Mouse (Mus musculus) ZHBTc4 (cell line): ENCODE measurements around the gene Defb35.
"Not testable (repeated sequence)": the region's sequence is repeated elsewhere in the genome, so short reads cannot be mapped to it uniquely, and the experiment has no call there.

Source experiments
- DNase-seq: peaks from one replicate; pipeline ENCODE4 v3.0.0-alpha.2; 2011; ENCODE audit warnings: low read depth, low spot score

The Defb35 gene

DNA sequence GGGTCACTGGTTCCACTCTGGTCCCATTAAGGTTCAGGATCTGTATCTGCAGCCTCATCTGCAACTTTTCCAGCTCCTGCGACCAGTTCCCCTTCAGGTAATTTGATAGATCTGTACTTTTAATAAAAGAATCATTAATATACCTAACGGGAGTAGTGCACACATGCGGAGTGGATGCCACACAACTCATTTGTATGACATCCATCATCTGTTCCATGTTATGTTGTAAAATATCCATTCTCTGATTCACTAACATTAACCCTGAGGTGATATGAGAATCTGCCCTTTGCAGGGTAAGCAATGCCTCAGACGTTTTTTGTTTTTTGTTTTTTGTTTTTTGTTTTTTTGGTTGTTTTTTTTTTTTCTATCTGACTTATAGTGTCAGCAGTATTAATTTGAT is at the start of gene Defb35:
Defb35 (plus strand) TSS at position 301 of the 400 bp plus-strand sequence.
- DNase-seq, result not testable (repeated sequence)

DNA sequence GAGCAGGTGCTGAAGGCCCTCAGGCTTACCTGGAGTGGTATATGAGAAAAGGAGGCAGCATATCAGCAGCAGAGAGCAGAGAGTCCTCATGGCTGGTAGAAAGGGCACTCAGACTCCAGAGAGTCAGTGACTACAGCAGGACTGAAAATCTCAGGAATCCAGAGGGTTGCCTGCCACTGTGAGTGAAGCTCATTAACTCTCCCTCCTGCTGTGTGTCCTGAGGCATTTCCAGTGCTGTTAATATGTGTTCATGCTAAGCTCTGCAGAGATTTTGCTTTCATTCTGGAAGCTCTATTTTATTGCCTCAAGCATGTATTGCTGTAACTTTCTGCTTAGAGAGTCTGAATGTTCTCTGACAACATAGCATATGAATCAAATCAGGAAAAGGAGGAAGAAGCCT is 31.9 kb upstream of the Defb35 start, which contains the start of gene Defb11:
Defb11 (minus strand) TSS at position 123 of the 400 bp plus-strand sequence.
- peak; percentile 35 for DNase-seq

DNA sequence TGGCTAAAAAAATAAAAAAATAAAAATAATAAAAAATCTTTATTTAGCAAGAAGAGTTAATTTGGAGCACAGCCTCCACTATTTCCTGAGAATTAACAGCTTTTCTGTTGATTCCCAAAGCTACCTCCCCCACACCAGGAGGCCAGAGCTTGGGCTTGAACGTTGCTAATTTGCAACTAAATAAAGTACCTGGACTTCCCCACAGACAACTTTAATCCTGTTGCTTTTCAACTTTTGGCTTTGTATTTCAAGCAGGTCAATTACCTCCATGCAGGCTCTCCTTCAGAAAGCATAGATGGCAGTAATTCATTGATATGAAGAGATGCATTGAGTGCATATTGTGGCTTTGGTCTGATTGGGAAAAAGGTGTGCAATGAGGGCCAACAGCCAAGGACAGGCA is 26.2 kb upstream of the Defb35 start:
- DNase-seq, result peak; percentile 73

DNA sequence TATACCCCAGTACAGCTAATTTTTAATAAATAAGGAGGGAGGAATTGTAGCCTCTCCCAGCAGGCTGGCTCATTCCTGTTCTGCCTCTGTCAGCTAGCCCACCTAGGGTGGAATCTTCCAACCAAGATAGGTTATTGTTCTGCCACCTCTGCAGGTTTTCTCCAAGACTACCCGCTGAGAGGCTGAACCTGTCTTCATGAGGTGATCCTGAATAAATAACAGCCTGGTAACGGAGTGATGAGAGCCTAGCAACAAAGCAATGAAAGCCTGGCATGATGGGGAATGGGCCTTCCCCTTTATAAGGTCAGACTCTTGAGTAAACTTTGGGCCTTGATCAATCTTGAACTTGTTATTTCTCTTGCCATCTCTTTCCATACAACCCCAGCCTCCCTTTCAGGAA is 25.6 kb upstream of the Defb35 start:
- DNase-seq, result peak; percentile 67

DNA sequence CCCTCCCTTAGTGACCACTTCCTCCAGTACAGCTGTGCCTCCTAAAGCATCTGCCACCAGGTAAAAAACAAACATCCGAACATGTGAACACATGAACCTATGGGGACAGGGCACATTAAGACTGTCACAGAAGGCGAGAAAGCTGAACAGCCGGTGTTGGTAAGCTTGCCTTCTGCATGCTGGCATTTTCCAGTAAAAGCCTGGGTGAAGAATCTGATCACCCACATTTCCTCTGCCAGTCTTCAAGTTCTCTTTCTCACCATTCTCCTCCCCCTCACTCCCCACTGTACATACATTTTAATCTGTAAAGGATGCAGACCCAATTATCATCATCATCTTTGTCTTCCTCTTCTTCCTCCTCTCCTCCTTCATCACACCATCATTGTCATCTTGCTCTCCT is 22.5 kb upstream of the Defb35 start:
- DNase-seq, result no peak

DNA sequence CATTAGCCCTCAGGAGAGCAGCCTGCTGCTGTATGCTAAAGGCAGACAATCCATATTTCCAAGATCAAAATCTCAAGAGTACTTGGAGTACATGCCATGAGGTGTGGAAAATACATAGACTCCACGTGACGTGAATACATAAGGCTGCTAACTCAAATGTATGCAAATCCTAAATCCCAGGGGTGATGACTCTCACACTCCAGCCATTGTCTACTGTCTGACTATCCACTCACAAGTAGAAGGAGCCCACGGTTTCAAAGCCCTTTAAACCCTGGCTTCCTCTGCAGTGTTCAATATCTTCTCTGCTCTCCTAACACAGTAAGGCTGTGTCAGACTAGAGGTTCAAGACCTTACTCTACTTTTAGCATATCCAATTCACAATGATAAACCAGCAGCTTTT is 7.4 kb upstream of the Defb35 start:
- not testable (repeated sequence) for DNase-seq

DNA sequence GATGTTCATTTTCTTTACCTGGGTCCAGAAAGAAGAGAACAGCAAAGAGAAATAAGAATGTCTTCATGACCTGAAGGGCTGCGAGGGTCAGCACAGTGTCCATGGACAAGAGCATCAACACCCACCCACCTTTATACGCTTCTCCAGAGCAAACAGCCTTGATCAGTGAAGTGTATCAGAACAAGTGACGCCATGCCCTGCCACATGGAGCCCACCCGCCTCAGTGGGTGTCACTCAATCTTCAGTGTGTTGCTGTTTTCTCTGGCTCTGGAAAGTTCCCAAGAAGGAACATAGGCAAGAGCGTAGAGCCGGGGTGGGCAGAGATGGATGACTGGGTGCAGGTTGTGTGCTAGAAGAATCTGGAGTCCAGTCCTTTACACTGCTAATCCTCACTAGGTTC is 5.5 kb upstream of the Defb35 start, which contains the start of gene Defb15:
Defb15 (minus strand) TSS at position 101 of the 400 bp plus-strand sequence.
- DNase-seq, result no peak

DNA sequence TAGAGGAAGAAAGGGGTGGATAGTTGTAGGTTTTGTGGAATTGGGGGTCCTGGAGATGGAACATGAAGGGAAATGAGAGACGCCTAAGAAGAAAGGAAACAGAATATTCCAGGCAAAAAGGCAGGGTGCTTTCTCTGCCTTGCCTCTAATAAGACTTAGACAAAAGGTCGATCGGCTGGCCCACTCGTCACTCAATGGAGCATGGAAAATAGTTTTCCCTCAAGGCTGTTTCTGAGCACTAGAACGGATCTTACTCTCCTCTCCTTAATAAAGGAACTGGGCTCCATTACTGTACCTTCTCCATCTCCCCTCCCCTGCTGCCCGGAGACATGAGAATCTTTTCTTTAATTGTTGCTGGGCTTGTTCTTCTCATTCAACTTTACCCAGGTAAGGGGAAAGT is 8.3 kb downstream of the Defb35 start, which contains the start of gene Defb13:
Defb13 (plus strand) TSS at position 301 of the 400 bp plus-strand sequence.
- no peak for DNase-seq

DNA sequence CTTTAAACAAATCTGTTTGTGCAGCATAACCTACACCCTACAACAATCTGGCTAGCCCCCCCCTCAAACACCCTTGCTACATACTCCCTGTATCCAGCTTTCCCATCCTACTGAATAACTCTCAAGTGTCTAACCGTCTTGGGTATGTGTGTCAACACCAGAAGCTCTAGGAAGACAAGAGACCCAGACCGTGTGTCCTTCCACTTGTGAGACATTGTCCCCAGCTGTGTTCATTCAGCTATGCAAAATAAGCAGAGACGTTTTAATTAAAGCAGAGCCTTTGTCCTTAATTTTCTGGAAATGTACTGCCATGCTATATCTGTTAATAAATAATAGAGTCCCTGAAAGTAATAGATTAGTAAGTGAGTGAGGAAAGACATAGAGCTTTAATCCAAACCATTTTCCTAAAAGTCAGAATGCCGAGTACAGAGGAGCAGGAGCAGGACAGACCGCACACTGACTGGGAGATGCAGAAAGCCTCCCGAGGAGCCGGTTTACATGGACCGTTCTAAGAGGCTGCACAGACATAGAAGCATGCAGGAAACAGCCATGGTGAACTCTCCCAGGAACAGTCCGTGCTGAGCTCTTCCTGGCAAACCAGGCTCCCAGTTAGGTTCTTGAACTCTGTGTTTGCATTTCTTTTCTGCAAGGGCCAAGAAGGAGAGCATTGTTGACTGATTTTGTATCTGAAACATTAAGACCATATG is 9.3 kb downstream of the Defb35 start:
- DNase-seq, result no peak

DNA sequence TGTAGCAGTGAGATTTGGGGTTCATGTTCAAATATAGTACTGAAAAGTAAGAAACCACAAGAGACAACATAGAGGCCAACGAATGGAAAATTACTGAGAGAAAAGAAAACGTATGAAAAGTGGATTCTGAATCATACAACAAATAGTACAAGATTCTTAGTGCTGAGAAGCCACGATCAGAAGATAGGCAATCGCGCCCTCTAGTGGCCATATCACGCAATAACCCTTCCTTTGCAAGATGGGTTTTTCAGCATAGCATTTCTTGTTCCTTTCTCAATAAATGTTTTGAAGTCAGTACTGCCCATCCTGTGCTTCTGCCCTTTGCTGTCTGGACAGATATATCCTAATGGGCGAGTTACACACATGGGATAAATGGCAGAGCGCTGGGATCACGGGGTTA is 17.2 kb downstream of the Defb35 start:
- DNase-seq, result peak; percentile 73

DNA sequence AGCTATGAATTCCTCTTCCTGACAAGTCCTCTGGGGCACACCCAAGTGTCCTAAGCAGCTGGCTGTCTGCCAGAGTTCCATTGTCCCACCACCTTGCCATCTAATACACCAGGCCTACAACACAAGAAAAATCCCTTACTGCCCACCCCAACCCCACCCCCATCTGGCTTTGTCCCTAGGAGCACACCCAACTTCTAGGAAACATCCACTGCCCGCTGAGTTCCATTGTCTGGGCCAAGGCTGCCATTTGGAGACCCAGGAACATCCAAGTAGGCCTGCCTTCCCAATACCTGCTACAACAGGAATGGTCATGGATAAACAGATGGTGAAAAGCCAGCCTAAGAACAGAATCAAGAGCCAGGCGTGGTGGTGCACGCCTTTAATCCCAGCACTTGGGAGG is 18.2 kb downstream of the Defb35 start:
- peak; percentile 91 for DNase-seq

DNA sequence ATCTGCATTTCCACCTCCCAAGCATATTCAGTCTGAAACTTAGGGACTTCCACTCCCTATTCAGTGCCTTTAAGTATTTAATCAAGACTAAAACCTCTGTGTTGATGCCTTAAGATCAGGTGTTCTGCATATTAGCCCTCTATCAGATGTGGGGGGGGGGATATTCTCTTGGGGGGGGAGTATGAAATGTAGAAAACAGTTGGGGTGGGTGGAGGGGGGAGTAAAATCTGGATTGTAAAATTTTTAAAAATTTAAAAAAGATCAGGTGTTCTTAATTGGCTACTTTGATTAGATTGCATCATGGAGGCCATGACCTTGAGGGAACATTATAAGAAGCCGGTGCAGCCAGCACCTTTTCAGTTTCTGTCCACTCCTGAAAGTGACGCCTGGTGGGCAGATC is 20.3 kb downstream of the Defb35 start, which contains the start of gene Fam90a1a:
Fam90a1a (plus strand) TSS at position 301 of the 400 bp plus-strand sequence.
- no peak for DNase-seq

DNA sequence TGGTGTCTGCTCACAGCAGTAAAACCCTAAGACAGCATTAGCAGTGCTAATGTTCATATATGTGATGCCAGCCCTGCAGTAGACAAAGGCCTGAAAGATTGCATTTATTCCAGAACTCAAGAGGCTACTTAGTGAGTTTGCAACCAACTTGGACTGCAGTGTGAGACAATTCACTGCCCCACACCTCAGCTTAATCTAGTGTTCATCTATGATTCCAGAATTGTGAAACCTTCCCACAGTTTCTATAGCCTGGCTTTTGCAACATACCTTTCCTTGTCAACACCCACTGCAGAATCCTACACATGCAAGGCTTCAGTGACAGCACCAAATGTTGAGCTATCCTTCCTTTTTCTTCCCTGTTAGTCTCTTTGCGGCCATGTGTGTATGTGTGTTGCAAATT is 28.5 kb downstream of the Defb35 start:
- no peak for DNase-seq

DNA sequence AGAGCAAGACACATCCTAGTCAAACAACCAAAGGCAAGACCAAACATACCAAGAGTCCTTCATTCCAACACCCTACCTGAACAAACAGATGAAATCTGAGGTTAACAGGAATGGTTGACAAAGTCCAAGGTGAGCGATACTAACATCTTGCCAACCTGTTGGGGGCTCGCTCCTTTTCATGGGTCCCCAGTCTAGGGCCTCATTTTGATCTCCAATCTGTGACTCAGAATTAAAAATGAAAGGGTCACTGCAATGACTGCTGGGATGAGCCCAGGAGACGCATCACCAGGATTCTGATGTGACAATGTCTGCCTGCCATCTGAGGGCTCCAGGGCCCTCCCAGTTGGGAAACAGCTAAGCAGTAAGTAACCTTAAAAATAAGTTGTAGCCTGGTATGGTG is 31.3 kb downstream of the Defb35 start, which contains the start of gene Ccdc70:
Ccdc70 (plus strand) TSS at position 301 of the 400 bp plus-strand sequence.
- no peak for DNase-seq

DNA sequence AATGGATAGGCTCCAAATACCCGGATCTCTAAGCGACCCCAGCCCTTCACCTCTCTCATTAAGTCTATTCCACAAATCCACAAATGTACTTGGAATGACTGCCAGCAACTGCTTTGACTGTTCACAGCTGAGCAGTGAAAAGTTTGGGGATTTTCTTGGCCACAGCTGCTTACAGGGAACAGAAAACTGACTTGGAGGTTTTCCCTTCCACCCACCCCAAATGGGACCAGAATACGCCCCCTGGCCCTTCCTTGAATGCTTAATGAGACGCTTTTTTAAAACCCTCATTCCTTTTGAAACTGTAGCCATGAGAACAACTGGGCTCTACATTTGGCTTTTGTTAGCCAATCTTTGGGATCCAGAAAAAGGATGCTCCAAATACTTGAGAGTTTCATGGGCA is 40.0 kb downstream of the Defb35 start:
- no peak for DNase-seq

DNA sequence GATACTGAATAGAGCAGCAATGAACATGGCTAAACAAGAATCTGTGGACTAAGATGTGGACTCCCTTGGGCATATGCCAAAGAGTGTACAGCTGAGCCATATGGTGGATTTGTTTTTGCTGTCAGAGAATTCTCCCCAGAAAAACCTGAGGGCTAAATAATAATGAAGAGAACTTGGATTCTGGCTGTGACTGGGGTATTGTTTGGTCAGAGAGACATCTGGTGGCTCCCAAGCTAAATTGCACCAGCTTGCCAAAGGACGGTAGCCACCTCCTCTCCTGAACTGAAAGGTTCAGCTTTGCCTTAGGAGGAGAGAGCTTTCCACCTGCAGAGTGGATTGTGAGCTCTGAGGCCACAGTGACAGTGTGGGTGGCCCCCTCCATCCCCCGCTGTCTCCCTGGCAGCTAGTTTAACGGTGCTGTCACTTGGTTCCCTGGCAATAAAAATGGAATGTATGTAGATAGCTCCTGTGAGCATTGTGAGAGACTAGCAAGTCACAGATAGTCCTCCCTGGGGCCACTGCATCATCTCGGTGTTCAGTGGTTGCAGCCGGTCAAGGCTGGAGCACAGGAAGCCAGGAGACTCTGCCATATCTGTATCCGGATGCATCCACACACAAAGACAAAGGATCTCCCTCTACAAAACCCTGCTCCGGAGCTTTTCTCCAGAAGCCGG is 43.6 kb downstream of the Defb35 start:
- DNase-seq, result peak; percentile 67
